Mouse (Mus musculus) bone marrow macrophage, adult 2 months (primary cell): ENCODE data around the gene Kif22. TPM values are rescaled to one million over a fixed set of nuclear protein-coding genes. Genes with fewer than 3 reads are reported as not detected.

Experiments used
- H3K27ac ChIP-seq: 2 replicates; pipeline ENCODE4 v1.5.1; 2012; ENCODE audit warnings: low read depth, low read length; ENCODE audit not compliant: insufficient read depth
- H3K4me1 ChIP-seq: 2 replicates; pipeline ENCODE4 v1.6.1; 2012; ENCODE audit warnings: low read length; ENCODE audit not compliant: control insufficient read depth, insufficient read depth
- H3K4me3 ChIP-seq: 2 replicates; pipeline ENCODE4 v1.5.1; 2012; ENCODE audit warnings: mild to moderate bottlenecking, low read length, moderate library complexity; ENCODE audit not compliant: insufficient read depth
- CTCF ChIP-seq: IDR thresholded peaks from 2 replicates; pipeline ENCODE4 v1.5.1; 2012; ENCODE audit warnings: low read depth, mild to moderate bottlenecking, low read length, moderate library complexity
- POLR2A ChIP-seq: IDR thresholded peaks from 2 replicates; pipeline ENCODE4 v1.6.1; 2012; ENCODE audit warnings: mild to moderate bottlenecking, low read depth, low read length, borderline replicate concordance
- polyA plus RNA-seq: library from polyadenylated mRNA; stranded (reverse); fragments of >200 nt; gene quantifications from 2 replicates; pipeline ENCODE4 v1.2.4, GENCODE M21; 2012; ENCODE audit not compliant: missing spikeins, insufficient read depth, insufficient read length

The Kif22 gene
- polyA plus RNA-seq, 1 experiment, result 40.8 TPM

DNA sequence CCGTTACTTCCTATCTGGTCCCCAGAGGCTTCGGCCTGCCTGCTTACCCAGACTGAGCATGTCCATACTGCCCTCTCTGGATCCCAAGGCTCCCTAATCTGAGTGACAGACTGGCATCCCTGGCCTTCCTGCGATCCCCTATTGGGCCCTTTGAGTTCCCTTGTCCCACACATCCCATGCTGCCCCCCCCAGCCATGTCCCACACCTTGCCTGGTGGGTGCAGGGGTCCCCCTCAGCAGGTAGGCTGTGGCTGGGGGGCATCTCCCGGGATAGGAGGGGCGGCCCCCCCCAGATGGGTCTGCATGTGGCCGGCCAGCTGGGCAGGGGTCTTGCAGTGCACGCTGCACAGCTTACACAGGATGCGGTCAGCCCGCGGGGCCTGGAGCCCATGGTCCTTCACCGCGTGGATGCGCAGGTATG is 19.0 kb downstream of the Kif22 start:
- Histone ChIP-seq H3K4me3 (peak overlapping the region; percentile 25), H3K4me1 (peaks cover 26% of the 10 kb centered on the region), H3K27ac (no peak overlapping the region)
- TF ChIP-seq POLR2A (no peak), CTCF (no peak)

DNA sequence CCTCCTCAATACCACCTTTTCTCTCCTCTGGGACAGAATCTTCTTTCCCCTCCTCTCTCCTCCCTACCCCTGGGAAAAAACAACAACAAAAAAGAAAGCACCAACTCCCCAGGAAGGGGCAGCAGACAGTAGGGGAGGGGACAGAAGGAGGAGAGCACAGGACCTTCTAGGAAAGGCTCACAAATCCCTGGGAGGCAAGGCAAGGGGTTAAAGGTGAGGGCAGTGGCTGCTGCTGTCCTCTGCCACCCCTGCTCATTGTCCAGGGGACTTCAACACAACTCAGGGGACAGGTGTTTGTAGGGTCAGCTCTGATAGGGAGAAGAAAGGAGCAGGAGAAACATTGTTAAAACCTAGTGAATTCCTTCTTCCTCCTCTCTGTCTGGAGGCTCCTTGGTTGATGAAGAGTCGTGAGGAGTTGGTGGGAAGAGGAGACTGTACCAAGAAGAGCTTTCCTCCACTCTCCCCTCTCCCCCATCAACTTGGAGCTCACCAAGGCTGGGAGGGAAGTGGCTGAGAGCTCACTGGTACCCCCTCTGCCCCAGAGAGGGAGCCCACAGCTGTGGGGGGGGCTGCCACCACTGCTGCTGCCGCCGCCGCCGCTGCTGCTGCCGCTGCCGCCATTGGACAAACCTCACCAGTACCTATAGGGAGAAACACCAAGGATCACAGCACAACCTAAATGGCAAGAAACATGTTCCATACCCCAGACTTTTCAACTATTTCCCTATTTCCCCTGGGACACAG is 19.6 kb downstream of the Kif22 start:
- Histone ChIP-seq H3K27ac (no peak overlapping the region), H3K4me3 (peak overlapping the region; percentile 25; the same call in 1 of the 2 replicates), H3K4me1 (peaks cover 21% of the 10 kb centered on the region)
- TF ChIP-seq CTCF (no peak), POLR2A (no peak)

GRCm38 (mm10) chr7:127021563-127022527 is 20.4 kb downstream of the Kif22 start:
- no peak overlapping the region for H3K4me3 ChIP-seq
- no peak for TF ChIP-seq POLR2A
- TF ChIP-seq CTCF, result no peak
- peaks cover 21% of the 10 kb centered on the region for H3K4me1 ChIP-seq
- H3K27ac ChIP-seq, result no peak overlapping the region

- TF ChIP-seq POLR2A, result no peak
- TF ChIP-seq CTCF, result no peak
- Histone ChIP-seq H3K27ac (no peak within 1 kb of the TSS), H3K4me1 (peaks cover 21% of the 10 kb centered on the region), H3K4me3 (no peak within 1 kb of the TSS)
Measured at GRCm38 (mm10) chr7:127020901-127021562, 21.2 kb downstream of the Kif22 start, which contains the start of the genes Gm42742 and Prrt2. Gene Gm42742 (minus strand): TSS chr7:127021097. Gene Prrt2 (minus strand): TSS chr7:127021211.

DNA sequence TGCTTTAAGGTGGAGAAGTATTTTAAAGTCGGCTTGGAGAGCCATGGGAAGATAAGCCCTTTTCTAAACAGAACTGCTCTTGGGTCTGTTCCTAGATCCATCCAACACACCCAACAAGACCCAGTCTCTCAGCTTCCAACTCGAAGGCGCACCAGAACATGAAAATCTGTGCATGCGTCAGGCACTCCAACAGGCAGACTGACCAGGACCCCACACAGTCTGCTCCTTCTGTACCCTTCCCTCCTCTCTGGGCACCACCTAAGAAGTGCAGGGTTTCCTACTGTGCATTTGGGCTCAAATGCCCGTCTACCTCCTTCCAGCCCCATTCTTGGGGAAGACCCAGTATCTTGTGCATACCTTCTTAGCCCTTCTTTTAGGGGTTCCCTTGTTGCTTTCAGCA is 21.8 kb downstream of the Kif22 start:
- TF ChIP-seq CTCF (no peak), POLR2A (no peak)
- no peak overlapping the region for H3K27ac ChIP-seq
- peaks cover 24% of the 10 kb centered on the region for H3K4me1 ChIP-seq
- no peak overlapping the region for H3K4me3 ChIP-seq

- peaks cover 29% of the 10 kb centered on the region for H3K4me1 ChIP-seq
- TF ChIP-seq POLR2A, result no peak
- no peak for TF ChIP-seq CTCF
- no peak overlapping the region for H3K27ac ChIP-seq
- no peak overlapping the region for H3K4me3 ChIP-seq
Measured at GRCm38 (mm10) chr7:127020031-127020430, 22.2 kb downstream of the Kif22 start.

DNA sequence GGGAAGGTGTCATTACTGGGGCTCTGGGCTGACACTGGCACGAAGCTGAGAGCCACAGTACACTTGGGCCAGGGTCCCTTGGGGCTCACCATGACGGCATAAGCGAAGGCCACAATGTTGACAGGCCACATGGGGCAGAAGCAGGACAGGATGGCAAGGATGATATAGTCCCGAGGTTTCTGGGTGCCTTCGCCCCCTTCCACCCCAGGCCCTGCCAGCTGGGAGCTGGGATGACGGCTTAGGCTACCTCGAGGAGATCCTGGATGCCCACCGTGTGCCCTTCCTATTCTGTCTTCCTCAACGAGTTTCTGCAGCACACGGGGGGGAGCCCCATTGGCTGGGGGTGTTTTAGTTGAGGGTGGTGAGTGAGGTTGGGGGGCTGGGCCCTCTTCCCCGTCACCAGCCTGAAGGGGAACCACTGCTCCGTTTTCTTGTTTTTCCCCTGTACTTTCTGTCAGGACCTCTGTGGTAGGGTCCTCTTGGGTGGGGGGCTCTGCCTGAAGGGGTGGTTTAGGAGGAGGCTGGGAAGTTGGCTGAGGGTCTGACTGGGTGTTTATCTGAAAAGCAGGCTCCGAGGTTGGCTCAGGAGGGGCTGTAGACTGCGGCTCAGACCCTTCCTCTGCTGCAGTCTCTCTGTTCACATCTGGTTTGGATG is 22.8 kb downstream of the Kif22 start:
- H3K27ac ChIP-seq, result no peak overlapping the region
- H3K4me3 ChIP-seq, result no peak overlapping the region
- TF ChIP-seq CTCF, result no peak
- TF ChIP-seq POLR2A, result no peak
- H3K4me1 ChIP-seq, result peaks cover 30% of the 10 kb centered on the region

DNA sequence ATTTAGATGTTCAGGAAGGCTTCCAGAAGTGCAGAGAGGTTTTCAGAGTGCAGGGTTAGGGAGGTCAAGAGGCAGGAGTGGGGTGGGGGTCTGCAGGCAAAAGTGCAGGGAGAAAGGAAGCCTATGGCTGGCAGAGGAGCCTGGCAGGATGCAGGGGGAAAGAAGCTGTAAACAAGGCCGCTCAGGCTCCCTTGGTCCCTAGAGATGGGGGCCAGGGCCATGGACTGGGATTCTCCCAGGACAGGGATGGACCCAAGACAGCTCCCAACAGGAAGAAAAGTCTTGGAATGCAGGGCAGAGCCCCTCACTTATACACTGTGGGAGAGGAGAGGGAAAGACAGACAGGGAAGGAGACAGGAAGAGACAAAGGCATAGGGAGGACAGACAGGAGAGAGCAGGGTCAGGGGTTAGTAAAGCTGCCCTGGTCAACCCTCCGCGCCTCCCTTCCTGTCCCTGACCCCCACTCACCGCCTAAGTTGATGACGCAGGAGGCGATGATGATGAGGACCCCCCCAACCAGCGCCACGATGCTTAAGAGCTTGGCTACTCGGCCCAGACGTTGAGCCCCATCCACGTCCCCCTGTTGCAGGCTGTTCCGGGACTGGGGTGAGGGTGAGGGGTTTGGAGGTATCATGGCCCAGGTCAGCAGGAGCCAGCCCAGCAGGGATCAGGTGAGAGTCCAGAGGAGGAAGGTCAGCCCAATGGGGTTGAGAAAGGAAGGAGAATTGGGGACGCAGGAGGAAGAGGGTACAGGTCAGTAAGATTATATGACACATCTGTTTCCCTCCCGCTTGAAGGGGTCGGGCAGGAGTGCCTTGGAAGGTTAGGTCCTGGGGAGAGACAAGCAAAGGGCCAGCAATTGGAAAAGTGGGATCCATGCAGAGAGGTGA is 23.6 kb downstream of the Kif22 start:
- Histone ChIP-seq H3K4me1 (peaks cover 28% of the 10 kb centered on the region), H3K4me3 (no peak overlapping the region), H3K27ac (no peak overlapping the region)
- TF ChIP-seq POLR2A (no peak), CTCF (no peak)

- no peak overlapping the region for H3K27ac ChIP-seq
- TF ChIP-seq POLR2A, result no peak
- TF ChIP-seq CTCF, result no peak
- peaks cover 27% of the 10 kb centered on the region for H3K4me1 ChIP-seq
- H3K4me3 ChIP-seq, result no peak overlapping the region
Measured at GRCm38 (mm10) chr7:127017950-127018345, 24.3 kb downstream of the Kif22 start.
